Mouse (Mus musculus): ENCODE measurements around the gene Aaas.

The Aaas gene

DNA sequence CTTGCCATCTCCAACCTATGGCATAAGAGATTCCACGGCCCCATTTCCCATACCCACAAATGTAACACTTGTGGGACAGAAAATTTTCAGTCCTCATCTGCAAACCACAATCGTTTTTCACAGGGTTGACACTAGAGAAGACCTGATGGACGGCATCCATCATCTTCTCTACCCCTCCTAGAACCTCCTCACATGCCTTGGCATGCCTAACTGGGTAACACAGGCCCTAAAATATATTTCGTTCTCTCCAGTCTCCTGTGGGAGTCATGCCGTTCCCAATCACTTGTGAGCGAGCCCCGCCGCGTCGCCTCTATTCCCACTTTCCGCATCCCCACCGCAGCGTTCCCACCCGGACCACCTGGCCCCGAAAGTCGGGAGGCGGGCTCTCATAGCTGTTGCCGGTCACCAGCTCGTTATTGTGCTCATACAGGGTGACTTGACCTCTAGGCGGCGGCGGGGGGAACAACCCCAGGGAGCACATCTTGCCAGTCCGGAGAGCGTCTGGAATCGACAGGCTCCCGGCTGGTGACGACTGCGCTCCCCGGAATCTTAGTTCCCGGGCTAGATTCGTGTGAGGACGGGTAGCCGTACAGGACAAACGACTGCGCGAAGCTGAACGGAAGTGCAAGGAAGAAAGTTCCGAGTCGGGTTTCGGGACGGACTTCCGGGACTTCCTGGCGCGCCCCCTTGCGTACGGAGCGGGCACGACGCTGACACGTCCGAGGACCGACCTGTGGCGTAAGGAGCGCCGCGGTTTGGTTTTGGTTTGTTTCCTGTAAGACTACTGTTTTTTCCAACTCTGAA is at the start of gene Aaas:
Gene Aaas (minus strand): TSS at position 634 of the 804 bp plus-strand sequence.
- peak; percentile 95 for DNase-seq (ENCODE audit: low read depth, low spot score)

DNA sequence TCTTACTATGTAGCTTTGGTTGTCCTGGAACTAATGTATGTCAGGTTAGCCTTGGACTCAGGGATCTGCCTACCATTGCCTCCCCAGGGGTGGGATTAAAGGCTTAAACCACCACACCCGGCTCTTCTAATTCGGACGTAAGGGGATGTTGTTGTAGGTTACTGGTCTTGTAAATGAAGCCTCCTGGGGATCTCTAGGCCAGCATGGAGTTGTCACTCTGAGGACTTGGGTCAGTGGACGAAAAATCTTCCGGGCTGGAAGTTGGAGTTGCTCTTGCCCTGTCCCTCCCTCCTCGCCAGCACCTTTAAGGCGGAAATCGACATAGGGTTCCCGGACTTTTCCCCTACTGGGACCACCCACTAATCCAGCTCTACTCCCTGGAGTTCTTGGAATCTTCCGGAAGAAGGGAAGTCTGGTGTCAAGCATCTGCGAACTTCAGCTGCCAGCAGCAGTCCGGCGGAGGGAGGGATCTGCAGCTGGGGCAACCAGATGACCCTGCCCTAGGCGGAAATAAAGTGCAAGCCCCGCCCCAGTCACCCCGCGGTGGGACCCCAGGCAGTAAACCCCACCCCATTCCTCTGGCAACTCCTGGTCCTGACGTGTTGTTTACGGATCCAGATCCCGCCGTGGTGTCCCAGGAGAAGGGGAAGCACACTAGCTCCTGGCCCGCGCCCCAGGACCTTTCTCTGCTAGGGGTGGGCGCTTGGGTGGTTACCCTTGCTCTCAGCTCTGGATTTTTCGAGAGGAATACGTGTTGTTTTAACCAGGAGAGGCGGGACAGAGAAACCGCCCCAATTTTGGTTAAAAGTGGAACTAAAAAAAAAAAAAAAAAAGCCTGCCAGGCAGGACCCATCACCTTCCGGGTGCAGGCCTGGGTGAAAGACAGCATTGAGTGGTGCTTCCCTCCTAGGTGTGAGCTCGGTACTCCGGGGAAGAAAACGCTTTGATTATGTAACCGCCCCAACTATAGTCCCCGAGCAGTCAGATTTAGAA is 49.0 kb upstream of the Aaas start:
- DNase-seq (ENCODE audit: low read depth, low spot score): peak; percentile 97

DNA sequence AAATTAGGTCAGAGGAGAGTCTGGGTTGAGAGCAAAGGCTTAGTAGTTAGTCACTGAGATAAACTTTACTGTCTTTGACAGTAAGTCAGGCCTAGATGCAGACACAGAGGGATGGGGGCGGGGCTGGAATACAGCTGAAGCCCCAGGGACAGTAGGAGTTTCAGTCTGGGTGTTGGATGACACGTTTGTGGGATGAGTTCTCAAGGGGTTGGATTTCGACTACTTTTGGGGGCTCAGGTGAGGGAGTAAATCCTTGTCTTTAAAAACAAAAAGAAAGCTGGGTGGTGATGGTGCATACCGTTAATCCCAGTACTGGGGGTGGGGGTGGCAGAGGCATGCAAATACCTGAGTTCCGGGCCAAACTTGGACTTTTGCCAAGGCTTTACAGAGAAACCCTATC is 48.1 kb upstream of the Aaas start:
- DNase-seq (ENCODE audit: low read depth, low spot score): no peak

DNA sequence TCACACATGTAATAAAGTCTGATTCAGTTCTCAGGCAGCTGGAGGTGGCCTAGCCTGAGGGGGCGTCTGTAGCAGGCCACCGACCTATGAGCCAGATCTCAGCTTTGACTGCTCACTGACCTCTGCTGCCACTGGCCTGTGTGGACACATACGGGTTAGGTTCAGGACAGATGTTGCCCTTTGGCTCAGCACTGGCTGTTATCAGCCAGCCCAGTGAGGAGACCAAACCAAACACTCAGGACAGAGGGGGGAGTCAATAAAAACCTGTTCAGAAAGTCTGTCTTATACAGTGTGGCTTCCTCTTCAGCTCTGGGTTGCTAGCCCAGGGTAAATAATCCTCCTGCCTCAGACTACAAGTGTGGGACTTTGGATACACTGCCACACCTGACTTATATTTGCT is 44.5 kb upstream of the Aaas start:
- DNase-seq (ENCODE audit: low read depth, low spot score): peak; percentile 43

DNA sequence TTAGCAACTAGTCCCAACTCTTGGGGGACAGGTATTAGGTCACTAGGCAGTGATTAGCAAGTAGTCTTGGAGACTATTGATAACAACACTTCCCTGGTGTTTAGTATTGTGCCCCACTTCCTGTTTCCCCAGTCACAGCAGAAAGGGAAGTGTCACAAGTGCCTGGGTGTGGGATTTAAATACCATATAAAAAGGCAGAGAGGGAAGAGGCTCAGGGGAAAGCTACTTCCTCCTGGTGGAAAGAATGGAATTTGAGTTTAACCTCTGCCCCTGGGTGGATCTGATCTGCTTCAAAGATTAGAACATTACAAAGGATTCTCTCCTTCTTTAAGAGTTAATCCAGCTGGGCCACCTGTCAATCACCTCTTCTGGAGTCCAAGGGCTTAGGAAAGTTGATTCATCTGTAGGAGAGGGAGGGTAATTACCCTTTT is 43.0 kb upstream of the Aaas start:
- no peak for DNase-seq (ENCODE audit: low read depth, low spot score)

DNA sequence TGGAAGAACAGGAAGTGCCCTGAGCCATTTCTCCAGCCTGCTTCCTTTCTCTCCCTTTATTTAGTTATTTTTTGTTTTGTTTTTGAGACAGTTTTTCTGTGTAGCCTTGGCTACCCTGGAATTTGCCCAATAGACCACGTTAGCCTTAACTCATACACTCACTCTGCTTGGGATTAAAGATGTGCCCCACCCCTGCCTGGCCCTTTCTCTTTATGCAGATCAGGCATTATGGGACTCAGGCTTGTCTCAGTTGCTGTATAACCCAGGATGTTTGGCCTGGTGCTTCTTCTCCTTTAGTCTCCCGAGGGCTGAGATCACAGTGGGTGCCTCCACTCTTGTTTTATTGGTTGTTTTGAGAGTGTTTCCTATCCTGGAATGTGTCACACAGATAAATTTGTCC is 41.9 kb upstream of the Aaas start:
- no peak for DNase-seq (ENCODE audit: low read depth, low spot score)

DNA sequence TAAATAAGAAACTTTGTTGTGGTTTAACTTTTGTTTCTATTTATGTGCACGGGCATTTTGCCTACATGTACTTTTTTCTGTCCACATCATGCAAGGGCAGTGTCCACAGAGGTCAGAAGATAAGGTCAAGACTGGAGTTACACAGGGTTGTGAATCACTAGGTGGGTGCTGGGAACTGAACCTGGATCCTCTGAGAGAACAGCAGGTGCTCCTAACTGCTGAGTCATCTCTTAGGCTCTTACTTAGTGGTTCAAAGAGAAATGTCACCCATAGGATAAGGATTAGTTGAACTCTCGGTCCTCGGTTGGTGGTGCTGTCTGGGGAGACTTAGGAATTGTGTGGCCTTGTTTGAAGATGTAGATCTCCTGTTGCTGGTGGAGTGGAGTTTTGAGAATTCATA is 38.4 kb upstream of the Aaas start:
- DNase-seq (ENCODE audit: low read depth, low spot score): no peak

DNA sequence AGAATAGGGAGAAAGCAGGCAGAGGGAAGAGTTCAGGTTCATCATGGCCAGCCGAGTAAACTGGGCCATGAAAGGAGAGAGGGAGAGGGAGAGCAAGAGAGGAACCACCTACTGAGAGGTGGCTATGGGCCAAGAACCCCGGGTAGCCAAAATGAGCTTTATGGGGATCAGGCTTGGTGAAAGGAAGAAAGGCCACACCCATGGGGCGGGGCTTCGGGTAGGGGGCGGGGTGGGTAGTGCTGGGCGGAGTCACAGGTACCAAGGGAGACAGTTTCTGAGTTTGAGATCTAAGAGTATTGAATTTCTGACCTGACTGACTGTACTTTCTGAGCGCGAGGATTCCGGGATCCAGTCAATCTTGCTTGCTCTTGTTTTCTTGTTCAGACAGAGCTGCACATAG is 36.1 kb upstream of the Aaas start:
- DNase-seq (ENCODE audit: low read depth, low spot score): no peak

DNA sequence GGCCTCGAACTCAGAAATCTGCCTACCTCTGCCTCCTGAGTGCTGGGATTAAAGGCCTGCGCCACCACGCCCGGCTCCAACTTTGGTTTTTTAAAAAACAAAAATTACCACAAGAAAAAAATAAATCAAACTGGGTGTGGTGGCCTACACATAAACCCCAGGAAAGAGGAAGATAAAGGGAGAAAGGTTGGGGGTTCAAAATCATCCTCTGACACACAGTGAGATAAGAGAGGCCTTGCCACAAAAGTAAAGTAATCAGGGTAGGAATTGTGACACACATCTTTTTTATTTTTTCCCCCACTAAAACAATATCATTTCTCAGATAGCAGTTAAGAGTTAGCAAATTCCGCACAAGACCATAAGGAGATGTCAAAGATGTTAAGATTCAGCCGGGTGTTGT is 33.1 kb upstream of the Aaas start:
- no peak for DNase-seq (ENCODE audit: low read depth, low spot score)

DNA sequence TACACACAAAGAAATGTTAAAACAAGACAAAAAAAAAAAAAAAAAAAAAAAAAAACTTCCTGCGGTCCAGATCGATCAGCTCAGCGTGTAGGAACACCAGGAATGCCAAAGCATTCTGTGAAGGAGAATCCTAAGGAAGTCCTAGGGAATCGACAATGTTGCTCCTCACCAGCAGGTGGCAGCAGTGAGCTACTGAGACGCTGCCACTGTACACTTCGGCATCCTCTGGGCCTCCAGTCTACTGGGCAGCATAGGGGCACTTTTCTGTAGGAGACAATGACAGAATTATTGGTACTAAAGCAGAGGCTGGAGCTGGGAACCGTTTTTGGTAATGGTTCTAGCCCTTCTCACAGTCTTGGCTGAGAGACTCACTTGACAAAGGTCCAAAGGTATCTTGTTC is 31.0 kb upstream of the Aaas start:
- peak; percentile 78 for DNase-seq (ENCODE audit: low read depth, low spot score)

DNA sequence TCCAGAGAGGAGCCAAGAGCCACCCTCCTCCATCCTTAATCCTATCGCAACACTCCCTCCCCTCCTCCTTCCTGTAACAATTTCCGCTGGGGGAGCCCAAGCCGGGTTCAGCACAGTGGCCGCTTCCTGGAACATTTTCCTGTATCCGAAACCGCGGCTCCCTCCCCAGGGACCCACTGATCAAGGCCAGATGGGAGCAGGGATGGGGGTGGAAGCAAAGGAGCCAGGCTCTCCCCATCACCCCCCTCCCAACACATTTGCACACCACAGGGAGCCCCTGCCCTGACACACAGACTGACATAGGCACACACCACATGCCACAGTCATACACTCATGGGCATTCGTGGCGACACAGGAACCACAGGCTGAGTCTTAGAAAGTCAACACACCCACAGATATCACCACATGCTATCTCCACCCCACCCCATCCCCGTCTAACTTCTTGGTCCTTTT is 27.3 kb upstream of the Aaas start:
- DNase-seq (ENCODE audit: low read depth, low spot score): peak; percentile 71

DNA sequence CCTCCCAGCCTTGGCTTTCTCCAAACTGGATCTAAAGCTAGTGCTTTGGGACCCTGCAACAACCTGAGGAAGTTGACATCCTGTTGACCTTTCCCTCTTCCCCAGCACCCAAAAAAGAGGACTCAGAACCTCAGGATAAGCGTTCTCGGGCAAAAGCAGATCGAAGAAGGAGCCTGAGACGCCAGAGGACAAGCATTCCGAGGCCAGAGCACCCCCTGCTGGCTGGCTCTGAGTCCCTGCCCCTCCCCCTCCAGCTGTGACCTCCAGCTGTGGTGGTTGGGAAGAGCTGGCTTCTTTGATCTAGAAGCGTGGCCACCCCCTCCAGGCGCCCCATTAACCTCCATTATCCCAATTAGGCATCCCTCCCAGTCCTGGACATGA is 26.6 kb upstream of the Aaas start:
- peak; percentile 80 for DNase-seq (ENCODE audit: low read depth, low spot score)

DNA sequence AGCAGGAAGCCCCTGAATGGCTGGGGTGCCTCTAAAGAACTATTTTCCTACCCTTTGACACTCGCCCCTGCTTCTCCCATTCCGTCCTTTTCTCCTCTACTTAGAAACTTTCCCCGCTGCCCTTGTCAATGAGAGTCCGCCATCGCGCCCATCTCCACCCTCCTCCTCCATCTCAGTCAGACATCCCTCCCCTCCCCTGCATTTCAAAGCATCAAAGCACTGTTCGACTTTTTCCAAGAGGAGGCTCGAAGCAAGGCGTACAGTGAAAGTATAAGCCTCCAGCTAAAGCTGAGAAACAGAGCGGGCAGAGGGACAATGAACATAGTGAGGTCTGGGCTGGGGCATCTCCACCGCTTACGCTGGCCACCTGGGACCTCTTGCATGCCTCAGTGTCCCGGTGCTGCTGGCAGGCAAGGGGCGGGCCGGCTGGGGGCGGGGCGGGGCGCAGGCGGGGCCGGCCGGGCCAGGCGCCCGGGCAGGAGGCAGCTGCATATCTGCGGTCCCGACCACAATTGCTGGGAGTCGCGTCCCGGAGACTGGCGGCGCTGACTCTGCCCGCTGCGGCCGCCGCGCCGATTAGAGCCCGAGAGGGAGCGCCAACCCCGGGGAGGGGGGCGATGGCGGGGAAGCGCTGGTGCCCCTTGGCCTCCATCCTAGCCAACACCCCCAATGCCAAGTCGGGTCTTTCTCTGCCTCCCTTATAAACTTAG is 26.0 kb upstream of the Aaas start:
- peak; percentile 37 for DNase-seq (ENCODE audit: low read depth, low spot score)

DNA sequence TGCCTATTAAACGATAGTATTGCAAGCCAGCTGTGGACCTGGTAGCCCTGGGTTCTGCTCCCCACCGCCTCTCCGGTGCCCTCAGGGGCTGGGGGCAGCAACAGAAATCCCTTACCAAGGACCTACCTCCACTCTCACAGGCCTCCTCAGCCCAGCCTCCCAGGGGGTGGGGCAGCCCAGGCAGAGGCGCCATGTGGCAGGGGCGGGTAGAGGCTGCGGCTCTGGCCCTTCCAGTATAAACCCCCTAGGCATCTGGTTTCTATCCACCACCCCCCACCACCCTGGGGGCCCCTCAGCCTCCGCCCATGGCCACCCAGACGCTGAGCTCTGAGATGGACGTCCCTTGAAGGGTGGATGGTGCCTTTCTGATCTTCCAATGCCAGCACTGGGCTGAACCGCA is 20.2 kb upstream of the Aaas start:
- DNase-seq (ENCODE audit: low read depth, low spot score): no peak

DNA sequence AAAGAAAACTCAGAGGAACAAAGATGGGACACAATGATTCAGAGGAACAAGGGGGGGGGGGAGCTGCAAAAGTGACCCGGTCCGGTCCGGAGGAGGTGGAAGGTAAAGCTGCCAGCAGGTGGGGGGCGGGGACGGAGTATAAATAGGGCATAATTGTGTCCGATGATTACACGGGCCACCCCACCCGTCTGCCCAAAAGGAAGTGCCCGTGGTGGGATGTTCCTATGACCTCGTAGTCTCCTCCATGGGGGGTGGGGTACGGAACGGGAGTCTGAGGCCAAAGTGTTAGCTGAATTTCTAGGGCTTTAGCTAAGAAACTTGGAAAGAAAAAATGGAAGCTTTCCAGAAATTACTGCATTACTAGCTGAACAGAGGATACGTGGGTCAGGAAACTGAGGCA is 19.4 kb upstream of the Aaas start:
- no peak for DNase-seq (ENCODE audit: low read depth, low spot score)

DNA sequence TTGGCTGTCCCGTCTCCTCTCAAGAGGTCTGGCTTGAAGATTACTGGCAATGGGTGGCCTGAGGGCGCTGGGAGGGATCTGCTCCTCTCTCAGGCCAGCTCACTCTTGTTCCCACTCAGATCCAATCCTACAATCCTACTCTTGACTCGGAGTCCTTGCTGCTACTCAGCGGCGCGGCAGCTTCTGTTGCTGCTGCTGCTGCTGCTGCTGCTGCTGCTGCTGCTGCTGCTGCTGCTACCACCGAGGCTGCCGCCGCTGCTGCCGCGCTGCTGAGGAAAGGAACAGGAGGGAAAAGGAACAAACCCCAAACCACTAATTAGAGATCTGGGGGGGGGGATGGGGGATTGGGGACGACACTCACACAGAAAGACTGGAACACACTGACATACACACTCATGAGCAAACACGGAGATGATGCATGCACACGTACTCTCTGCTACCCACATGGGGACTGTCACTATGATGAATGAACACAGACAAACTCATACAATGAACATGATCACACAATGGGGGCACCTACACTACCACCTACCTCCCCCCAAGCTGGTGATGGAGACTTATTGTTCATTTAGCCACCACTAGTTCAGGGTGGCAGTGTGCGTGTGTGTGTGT is 16.3 kb upstream of the Aaas start, which contains the start of gene Sp7:
Gene Sp7 (minus strand): TSS at position 450 of the 612 bp plus-strand sequence.
- DNase-seq (ENCODE audit: low read depth, low spot score): no peak

DNA sequence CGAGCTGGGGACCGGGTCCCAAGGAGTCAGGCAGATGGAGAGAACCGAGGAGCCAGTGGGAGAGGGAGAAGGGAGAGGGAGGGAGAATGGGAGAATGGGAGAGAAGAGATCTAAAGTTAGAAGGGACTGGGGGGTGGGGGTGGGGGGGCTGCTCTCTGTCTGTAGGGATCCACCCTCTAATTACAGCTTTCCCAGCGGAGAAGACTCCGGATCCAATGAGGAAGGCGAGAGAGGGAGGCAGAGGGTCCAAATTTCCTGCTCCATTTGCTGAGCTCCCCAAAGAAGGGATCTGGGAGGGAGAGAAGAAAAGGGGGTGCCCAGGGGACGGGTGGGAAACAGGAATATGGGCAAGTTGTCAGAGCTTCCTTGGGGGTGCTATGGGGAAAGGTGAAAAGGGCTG is 15.7 kb upstream of the Aaas start:
- no peak for DNase-seq (ENCODE audit: low read depth, low spot score)

DNA sequence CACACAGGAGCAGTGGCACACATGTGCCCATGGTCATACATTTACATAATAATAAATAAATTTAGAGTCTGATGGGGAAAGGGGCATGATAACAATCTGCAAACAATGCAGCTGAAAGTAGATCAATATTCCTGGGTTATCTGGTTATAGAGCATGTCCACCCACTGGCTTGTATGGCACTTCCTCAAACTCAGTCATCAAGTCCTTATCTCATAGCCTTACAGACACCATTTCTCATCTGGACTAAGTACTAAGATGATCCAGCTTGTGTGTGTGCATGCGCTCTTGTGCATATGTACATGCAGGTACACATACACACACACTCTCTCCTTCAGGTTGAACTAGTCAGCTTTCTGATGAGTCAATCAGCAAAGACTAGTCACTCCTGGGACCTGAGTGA is 14.1 kb upstream of the Aaas start:
- DNase-seq (ENCODE audit: low read depth, low spot score): no peak

DNA sequence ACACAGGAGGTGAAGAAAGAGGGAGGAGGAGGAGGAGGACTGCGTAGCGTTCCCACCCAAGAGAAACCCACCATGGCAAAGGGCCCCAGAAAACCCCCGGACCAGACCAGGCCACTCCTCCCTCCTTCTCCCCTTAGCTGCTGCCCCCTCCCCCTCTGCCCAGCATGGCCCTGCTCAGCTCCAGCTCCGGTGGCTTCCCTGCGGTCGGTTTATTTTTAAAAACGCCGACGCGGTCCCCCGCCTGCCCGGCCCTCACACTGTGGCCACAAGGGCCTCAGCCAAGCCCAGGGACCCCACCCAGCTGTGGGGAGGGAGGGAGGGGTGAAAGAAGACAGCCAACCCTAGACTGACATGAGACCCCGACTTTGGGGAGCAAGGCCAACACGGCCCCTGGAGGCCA is 12.1 kb upstream of the Aaas start:
- DNase-seq (ENCODE audit: low read depth, low spot score): no peak

DNA sequence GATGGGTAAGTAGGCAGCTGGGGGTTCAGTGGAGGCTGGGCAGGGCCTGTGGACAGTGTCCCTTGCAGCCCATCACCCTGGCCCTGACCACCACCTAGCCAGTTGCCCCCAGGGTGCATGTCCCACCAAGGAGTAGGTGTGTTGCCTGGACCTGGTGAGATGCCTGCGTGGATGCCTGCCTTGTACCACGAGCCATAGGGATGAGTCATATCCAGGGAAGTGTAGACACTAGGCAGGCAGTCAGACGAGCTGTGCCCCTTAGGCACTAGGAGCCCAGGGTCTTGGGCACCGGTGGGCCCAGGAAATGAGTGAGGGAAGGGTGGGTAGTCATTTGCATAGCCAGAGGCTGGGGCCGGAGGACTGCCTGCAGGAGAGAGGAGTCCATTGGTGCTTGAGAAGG is 8.3 kb upstream of the Aaas start:
- DNase-seq (ENCODE audit: low read depth, low spot score): no peak

DNA sequence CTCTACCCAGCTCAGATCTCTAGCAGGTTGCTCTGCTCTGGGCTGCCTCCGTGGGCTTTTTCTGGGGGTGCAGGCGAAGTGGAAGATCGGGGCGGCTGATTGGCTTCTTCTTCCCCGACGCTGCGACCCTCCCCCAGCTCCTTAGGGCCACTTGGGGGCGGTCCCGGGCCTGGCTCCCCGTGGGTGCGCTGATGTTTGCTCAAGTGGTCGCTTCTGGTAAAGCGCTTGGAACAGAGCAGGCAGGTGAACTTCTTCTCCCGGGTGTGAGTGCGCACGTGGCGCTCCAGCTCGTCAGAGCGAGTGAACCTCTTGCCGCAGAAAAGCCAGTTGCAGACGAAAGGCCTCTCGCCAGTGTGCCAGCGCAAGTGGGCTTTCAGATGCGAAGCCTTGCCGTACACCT is 7.6 kb upstream of the Aaas start:
- no peak for DNase-seq (ENCODE audit: low read depth, low spot score)

Data from skeletal muscle tissue, adult 2 months (tissue).